Mouse (Mus musculus): ENCODE data around the gene Ifi213. TPM values are rescaled to one million over a fixed set of nuclear protein-coding genes. Genes with fewer than 3 reads are reported as not detected.
"Not testable (repeated sequence)": the region's sequence is repeated elsewhere in the genome, so short reads cannot be mapped to it uniquely, and the experiment has no call there.

Ifi213 gene
- polyA plus RNA-seq (2012; ENCODE audit: insufficient read depth, insufficient read length, missing spikeins) = 1.3 TPM in 1 of 2 replicates, not detected in the other

DNA sequence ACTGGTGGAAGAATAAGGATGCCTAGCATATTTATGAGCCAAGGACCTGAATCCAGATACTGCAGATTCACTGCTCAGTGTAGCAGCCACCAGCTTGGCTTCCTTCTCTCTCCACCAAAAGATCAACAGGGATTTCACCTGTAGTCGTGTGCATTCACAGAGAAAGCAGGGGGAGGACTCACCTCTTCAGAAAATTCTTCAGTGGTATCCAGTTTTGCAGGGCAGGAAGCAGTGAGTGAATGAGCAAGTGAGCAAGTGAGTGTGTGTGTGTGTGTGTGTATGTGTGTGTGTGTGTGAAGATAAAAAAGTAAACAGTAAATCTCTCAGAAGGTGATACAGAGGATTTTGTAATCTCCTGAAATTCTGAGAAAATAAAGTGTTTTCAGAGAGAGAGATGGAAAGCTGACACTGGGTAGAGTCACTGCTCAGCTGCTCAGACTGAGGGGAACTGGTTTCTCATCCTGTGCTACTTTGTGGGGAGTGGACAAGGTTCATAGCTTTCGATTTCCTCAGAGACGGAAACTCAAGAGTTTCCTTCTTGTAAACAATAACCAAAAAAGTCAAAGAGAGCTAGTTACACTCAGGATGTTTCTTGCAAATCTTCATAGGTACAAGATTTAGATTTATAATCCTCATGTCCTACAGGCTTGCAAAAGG is at the start of gene Ifi213:
Gene Ifi213 (minus strand): TSS at position 437 of the 657 bp plus-strand sequence.
- not testable (repeated sequence) for H3K4me3 ChIP-seq (ENCODE audit: insufficient read depth, low read depth, low read length); H3K27ac ChIP-seq (replicated peaks; ENCODE audit: low read depth, low read length)

GRCm38 (mm10) chr1:173645393-173645792 is 46.3 kb upstream of the Ifi213 start:
- Histone ChIP-seq H3K27ac (replicated peaks; ENCODE audit: low read depth, low read length) (no peak overlapping the region), H3K4me1 (ENCODE audit: control insufficient read depth, insufficient read depth, insufficient read length, low read length) (no peaks in the 10 kb centered on the region), H3K4me3 (ENCODE audit: insufficient read depth, low read depth, low read length) (no peak overlapping the region)

More for the DNA sequence above, at the start of gene Ifi213:
- H3K4me1 ChIP-seq (ENCODE audit: control insufficient read depth, insufficient read depth, insufficient read length, low read length) = not testable (repeated sequence)

- no peak overlapping the region for H3K27ac ChIP-seq (replicated peaks; ENCODE audit: low read depth, low read length)
- H3K4me3 ChIP-seq (ENCODE audit: insufficient read depth, low read depth, low read length) = no peak overlapping the region
- no peaks in the 10 kb centered on the region for H3K4me1 ChIP-seq (ENCODE audit: control insufficient read depth, insufficient read depth, insufficient read length, low read length)
Observed at GRCm38 (mm10) chr1:173633969-173634645, 35.0 kb upstream of the Ifi213 start.

DNA sequence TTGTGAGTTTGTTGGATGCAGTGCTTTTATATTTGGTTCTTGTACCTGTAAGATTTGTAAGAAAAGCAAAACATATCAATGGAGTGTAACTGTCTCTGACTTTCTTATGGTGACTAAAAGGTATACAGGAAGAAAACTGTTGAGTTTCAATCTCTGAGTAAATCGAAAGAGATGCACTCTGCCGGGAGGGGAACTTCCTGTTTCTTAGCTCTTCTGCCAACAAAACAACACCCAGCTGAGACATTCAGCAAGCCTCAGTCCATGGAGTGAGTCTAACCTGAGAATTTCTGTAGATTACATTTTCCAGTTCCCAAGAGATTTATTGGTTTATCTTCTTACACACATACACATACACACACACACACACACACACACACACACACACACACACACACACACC is 31.5 kb upstream of the Ifi213 start, which contains the start of gene Ifi209:
Gene Ifi209 (plus strand): TSS at position 296 of the 400 bp plus-strand sequence.
- H3K27ac ChIP-seq (replicated peaks; ENCODE audit: low read depth, low read length); H3K4me1 ChIP-seq (ENCODE audit: control insufficient read depth, insufficient read depth, insufficient read length, low read length); H3K4me3 ChIP-seq (ENCODE audit: insufficient read depth, low read depth, low read length): not testable (repeated sequence)

- Histone ChIP-seq H3K27ac (replicated peaks; ENCODE audit: low read depth, low read length) (no peak overlapping the region), H3K4me3 (ENCODE audit: insufficient read depth, low read depth, low read length) (no peak overlapping the region), H3K4me1 (ENCODE audit: control insufficient read depth, insufficient read depth, insufficient read length, low read length) (no peaks in the 10 kb centered on the region)
Observed at GRCm38 (mm10) chr1:173626686-173627085, 27.6 kb upstream of the Ifi213 start.

DNA sequence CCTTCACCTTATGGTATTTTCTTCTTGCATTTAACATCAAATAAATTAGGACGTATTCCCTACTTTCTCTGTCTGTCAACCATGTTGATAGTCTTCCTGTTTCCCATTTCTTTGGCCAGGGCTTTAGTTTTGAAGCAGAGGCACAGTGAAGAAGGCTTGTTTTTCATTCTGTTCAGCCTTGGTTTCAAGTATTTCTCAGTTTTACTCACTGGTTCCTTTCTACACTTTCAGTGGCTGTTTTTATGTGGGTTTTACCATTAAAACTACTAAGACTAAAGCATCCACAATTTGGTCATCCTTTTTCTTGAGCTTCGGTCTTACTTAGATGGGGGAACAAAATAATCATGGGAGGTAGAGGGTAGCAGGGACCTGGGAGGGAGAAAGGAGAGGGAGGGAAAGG is 25.0 kb upstream of the Ifi213 start:
- Histone ChIP-seq H3K27ac (replicated peaks; ENCODE audit: low read depth, low read length) (no peak overlapping the region), H3K4me1 (ENCODE audit: control insufficient read depth, insufficient read depth, insufficient read length, low read length) (no peaks in the 10 kb centered on the region)

DNA sequence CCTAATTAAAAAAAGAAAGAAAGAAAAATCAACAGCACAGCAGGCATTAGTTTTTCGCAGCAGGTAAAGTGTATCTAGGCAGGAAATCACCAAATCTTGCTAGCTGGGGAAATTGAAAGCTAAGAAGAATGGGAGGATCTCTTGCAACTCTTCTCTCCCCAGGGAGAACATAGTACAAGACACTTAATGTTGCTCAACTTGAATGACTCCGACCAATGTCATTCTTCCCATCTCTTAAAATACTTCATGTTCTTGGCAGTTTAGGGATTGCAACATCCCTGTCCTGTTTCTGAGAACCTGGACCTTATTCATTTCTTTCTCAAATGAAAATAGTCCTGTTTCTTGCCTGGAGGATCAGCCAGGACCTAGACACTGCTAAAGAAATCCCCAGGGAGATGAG is 23.1 kb upstream of the Ifi213 start:
- H3K4me1 ChIP-seq (ENCODE audit: control insufficient read depth, insufficient read depth, insufficient read length, low read length); H3K27ac ChIP-seq (replicated peaks; ENCODE audit: low read depth, low read length); H3K4me3 ChIP-seq (ENCODE audit: insufficient read depth, low read depth, low read length): not testable (repeated sequence)

More for the DNA sequence above, 25.0 kb upstream of the Ifi213 start:
- no peak overlapping the region for H3K4me3 ChIP-seq (ENCODE audit: insufficient read depth, low read depth, low read length)

GRCm38 (mm10) chr1:173610291-173610690 is 11.2 kb upstream of the Ifi213 start:
- H3K4me3 ChIP-seq (ENCODE audit: insufficient read depth, low read depth, low read length) = not testable (repeated sequence)

GRCm38 (mm10) chr1:173589698-173590097 is 9.4 kb downstream of the Ifi213 start:
- H3K4me1 ChIP-seq (ENCODE audit: control insufficient read depth, insufficient read depth, insufficient read length, low read length); H3K4me3 ChIP-seq (ENCODE audit: insufficient read depth, low read depth, low read length); H3K27ac ChIP-seq (replicated peaks; ENCODE audit: low read depth, low read length): not testable (repeated sequence)

More at GRCm38 (mm10) chr1:173610291-173610690, 11.2 kb upstream of the Ifi213 start:
- not testable (repeated sequence) for H3K4me1 ChIP-seq (ENCODE audit: control insufficient read depth, insufficient read depth, insufficient read length, low read length); H3K27ac ChIP-seq (replicated peaks; ENCODE audit: low read depth, low read length)

DNA sequence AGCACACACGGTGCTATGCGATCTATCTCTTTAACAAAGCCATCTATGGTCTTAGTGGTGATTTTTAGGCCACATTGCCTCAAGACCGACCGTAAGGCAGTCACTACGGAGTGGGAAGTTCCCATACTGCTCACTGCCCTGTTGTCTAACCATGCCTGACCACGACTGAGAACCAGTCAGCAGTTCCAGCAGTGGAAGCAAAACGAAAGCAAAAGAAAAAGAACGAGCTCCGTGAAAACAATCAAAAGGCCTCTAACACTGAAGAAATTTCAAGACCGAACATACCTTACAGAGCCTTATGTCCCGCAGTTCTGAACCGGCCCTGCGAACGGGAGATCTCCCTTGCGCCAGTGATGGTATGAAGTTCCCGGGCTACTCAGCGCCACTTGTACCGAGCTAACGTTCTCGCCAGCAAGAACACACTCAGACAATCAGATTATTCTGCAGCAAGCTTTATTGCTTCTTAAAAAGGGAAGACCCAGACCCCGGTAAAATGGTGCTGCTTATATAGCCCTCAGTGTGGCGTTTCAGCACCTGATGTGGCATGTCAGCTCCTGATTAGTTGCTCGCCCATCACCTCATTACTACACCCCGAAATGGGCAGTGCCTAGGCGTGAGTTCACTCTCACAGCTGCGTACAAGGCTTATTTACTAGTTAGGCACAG is 19.0 kb downstream of the Ifi213 start:
- Histone ChIP-seq H3K4me1 (ENCODE audit: control insufficient read depth, insufficient read depth, insufficient read length, low read length) (no peaks in the 10 kb centered on the region), H3K4me3 (ENCODE audit: insufficient read depth, low read depth, low read length) (no peak overlapping the region), H3K27ac (replicated peaks; ENCODE audit: low read depth, low read length) (no peak overlapping the region)

- Histone ChIP-seq H3K4me3 (ENCODE audit: insufficient read depth, low read depth, low read length) (no peak overlapping the region), H3K4me1 (ENCODE audit: control insufficient read depth, insufficient read depth, insufficient read length, low read length) (no peaks in the 10 kb centered on the region), H3K27ac (replicated peaks; ENCODE audit: low read depth, low read length) (no peak overlapping the region)
Observed at GRCm38 (mm10) chr1:173579079-173579478, 20.0 kb downstream of the Ifi213 start.

DNA sequence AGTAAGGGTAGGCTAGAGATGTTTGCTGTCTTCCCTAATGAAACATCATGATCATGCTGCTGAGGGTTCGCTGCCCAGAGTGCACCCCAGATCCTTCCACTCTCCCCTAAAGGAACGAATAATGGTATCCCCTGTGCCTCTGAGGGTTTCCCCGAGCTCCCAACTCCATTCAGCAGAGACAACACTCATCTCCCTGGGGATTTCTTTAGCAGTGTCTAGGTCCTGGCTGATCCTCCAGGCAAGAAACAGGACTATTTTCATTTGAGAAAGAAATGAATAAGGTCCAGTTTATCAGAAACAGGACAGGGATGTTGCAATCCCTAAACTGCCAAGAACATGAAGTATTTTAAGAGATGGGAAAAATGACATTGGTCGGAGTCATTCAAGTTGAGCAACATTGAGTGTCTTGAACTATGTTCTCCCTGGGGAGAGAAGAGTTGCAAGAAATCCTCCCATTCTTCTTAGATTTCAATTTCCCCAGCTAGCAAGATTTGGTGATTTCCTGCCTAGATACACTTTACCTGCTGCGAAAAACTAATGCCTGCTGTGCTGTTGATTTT is 48.5 kb downstream of the Ifi213 start:
- not testable (repeated sequence) for H3K4me3 ChIP-seq (ENCODE audit: insufficient read depth, low read depth, low read length); H3K4me1 ChIP-seq (ENCODE audit: control insufficient read depth, insufficient read depth, insufficient read length, low read length); H3K27ac ChIP-seq (replicated peaks; ENCODE audit: low read depth, low read length)

GRCm38 (mm10) chr1:173548798-173549197 is 50.3 kb downstream of the Ifi213 start:
- not testable (repeated sequence) for H3K4me1 ChIP-seq (ENCODE audit: control insufficient read depth, insufficient read depth, insufficient read length, low read length); H3K27ac ChIP-seq (replicated peaks; ENCODE audit: low read depth, low read length); H3K4me3 ChIP-seq (ENCODE audit: insufficient read depth, low read depth, low read length)

GRCm38 (mm10) chr1:173535791-173536190 is 63.3 kb downstream of the Ifi213 start, which contains the start of gene Ifi214:
TSS of gene Ifi214 (minus strand) at chr1:173535957.
- not testable (repeated sequence) for H3K27ac ChIP-seq (replicated peaks; ENCODE audit: low read depth, low read length); H3K4me1 ChIP-seq (ENCODE audit: control insufficient read depth, insufficient read depth, insufficient read length, low read length); H3K4me3 ChIP-seq (ENCODE audit: insufficient read depth, low read depth, low read length)

DNA sequence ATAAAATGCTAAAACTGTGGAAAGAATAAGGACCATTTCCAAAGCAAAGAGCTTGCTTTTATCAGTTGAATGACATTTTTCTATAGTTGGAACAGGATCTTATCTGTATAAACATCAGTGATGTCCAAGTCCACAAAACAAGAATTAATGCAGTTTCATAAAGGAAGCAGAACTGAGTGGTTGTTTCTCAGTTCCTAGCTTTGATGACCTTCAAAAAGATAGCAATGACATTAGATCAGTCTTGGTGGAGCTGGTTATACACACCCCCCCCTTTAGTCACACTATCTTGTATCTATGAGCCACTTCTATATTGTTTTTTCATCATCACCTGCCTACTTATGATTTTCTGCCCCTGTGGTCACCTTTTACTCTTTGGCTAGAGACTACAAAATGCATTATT is 77.6 kb downstream of the Ifi213 start:
- Histone ChIP-seq H3K4me3 (ENCODE audit: insufficient read depth, low read depth, low read length) (no peak overlapping the region), H3K27ac (replicated peaks; ENCODE audit: low read depth, low read length) (no peak overlapping the region), H3K4me1 (ENCODE audit: control insufficient read depth, insufficient read depth, insufficient read length, low read length) (no peaks in the 10 kb centered on the region)
